Mouse (Mus musculus) heart, postnatal 0 days (tissue): ENCODE measurements at regions not wholly inside any gene's neighbourhood (a gene's known extent, or its start where the extent isn't known, plus 50 kb on each side); places are given as distances from the start of the nearest gene placed in this dataset.

ENCODE experiments used
- CTCF ChIP-seq: IDR thresholded peaks from 2 replicates; pipeline ENCODE4 v1.5.1; 2016; ENCODE audit warnings: antibody characterized with exemption, control low read depth, low read depth
- EP300 ChIP-seq: IDR thresholded peaks from 2 replicates; pipeline ENCODE4 v1.6.1; 2016; ENCODE audit warnings: antibody characterized with exemption, low read depth

DNA sequence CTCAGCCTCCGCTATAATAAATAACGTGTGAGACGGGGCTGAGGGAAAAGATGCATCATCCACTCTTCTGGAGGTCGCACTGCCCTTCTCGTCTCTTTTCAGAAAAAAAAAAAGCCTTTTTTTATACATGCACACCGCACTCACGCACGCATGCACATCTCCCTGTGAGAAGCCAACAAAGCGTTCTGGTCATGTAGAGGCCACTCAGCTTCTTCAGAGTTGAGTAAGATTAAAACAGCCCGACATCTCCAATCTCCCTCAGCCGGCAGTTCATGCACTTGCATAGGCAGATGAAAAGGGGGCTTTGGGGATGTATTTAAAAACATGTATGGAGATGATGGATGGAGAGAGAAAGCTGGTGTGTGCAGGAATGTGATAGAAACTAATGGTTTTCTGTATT, 298.8 kb upstream of the Zfp462 start:
- TF ChIP-seq EP300 (no peak), CTCF (no peak)
